ENCODE assay signal across 37 mouse cellular contexts in the genomic region with DNA sequence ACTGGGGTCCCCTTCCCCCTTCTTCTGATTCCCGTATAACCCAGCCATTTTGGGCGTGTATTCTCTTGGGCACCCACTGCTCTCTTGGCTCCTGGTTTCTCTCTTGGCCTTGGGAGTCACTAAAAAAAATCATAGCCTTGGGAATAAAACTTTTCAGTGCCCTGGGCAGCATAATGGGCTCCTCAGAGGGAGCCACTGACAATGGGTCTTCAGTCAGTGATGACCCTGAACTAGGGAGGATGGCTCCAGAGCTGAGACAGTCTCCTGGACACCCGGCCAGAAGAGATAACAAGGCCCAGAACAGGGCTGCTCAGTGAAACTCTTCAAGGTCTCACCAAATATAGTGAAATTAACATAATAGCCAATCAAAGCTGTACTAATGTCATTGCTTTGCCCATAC. TPM values are rescaled to one million over a fixed set of nuclear protein-coding genes. Genes with fewer than 3 reads are reported as not detected.
"Had no signal": no experiment of that assay in that cellular context is flagged by ENCODE, and none has a peak within 500 bp of the region (broad histone marks: within the 10 kb centered on the region; RNA-seq: fewer than 3 reads in every experiment).

No protein-coding gene starts in this region.

- H3K9ac ChIP-seq: heart, embryonic 13.5 days; heart, embryonic 15.5 days; hindbrain, embryonic 12.5 days; hindbrain, embryonic 14.5 days; intestine, embryonic 15.5 days; kidney, embryonic 15.5 days; limb, embryonic 13.5 days; limb, embryonic 15.5 days had no signal

- DNase-seq: gastrocnemius, adult 2 months; gastrocnemius, postnatal 10 days; gastrocnemius, postnatal 25 days; heart, adult 2 months; heart, postnatal 14 days; heart, postnatal 36 days; kidney, adult 11 months; kidney, adult 2 months; kidney, postnatal 14 days; layer of hippocampus, adult 9-11 months; layer of hippocampus, postnatal 36 days; left cerebral cortex, postnatal 4 days had no signal

- H3K27ac ChIP-seq: gastrocnemius, adult 2 months; heart, adult 2 months; heart, embryonic 13.5 days; heart, embryonic 15.5 days; hindbrain, embryonic 10.5 days; hindbrain, embryonic 12.5 days; hindbrain, embryonic 14.5 days; intestine, embryonic 15.5 days; kidney, embryonic 15.5 days; kidney, postnatal 0 days; limb, embryonic 13.5 days; limb, embryonic 15.5 days had no signal

- H3K4me2 ChIP-seq: heart, embryonic 11.5 days; heart, embryonic 13.5 days; heart, embryonic 15.5 days; hindbrain, embryonic 12.5 days; hindbrain, embryonic 14.5 days; intestine, embryonic 15.5 days; kidney, embryonic 15.5 days; limb, embryonic 13.5 days; limb, embryonic 15.5 days had no signal

- H3K4me3 ChIP-seq: gastrocnemius, adult 2 months; heart, adult 2 months; heart, embryonic 13.5 days; heart, embryonic 15.5 days; hindbrain, embryonic 10.5 days; hindbrain, embryonic 12.5 days; intestine, embryonic 15.5 days; kidney, embryonic 15.5 days; limb, embryonic 13.5 days; limb, embryonic 15.5 days had no signal

- ATAC-seq: hindbrain, embryonic 16.5 days; inflammation-experienced regulatory T-cells, adult 6 months; intestine, embryonic 15.5 days had no signal

- H3K27me3 ChIP-seq: heart, embryonic 13.5 days; heart, embryonic 15.5 days; hindbrain, embryonic 12.5 days; intestine, embryonic 15.5 days; kidney, embryonic 15.5 days; limb, embryonic 13.5 days; limb, embryonic 15.5 days had no signal

- H3K4me1 ChIP-seq: heart, embryonic 13.5 days; heart, embryonic 15.5 days; hindbrain, embryonic 10.5 days; hindbrain, embryonic 12.5 days; intestine, embryonic 15.5 days; kidney, embryonic 15.5 days had no signal

- H3K9me3 ChIP-seq: heart, embryonic 15.5 days; hindbrain, embryonic 10.5 days; hindbrain, embryonic 12.5 days; intestine, embryonic 15.5 days; kidney, embryonic 15.5 days; limb, embryonic 15.5 days had no signal

- H3K36me3 ChIP-seq: heart, embryonic 13.5 days; heart, embryonic 15.5 days; hindbrain, embryonic 10.5 days; hindbrain, embryonic 12.5 days; intestine, embryonic 15.5 days; kidney, embryonic 15.5 days; limb, embryonic 13.5 days; limb, embryonic 15.5 days had no signal

RNA-seq across cellular contexts. Expression of a gene that starts 12.3 kb away (rescaled TPM):
- polyA plus RNA-seq: inflammation-experienced regulatory T-cells, adult 6 months had no signal

RNA-seq across cellular contexts. Expression of a gene that starts 29.5 kb away (rescaled TPM):
- total RNA-seq: gastrocnemius, adult 2 months; gastrocnemius, postnatal 10 days; gastrocnemius, postnatal 25 days; gastrocnemius, postnatal 4 days; granulocyte monocyte progenitor cell, adult 5-6 weeks; heart, adult 2 months; heart, postnatal 14 days; heart, postnatal 36 days; layer of hippocampus, adult 18-20 months; layer of hippocampus, adult 8-10 months; layer of hippocampus, postnatal 14 days; layer of hippocampus, postnatal 36 days; left cerebral cortex, adult 18-20 months; left cerebral cortex, adult 8-10 months; left cerebral cortex, postnatal 10 days; left cerebral cortex, postnatal 25 days; left cerebral cortex, postnatal 4 days had no signal
- polyA plus RNA-seq: frontal cortex, adult 2 months; heart, embryonic 13.5 days; heart, embryonic 15.5 days; heart, postnatal 0 days; hindbrain, embryonic 10.5 days; hindbrain, embryonic 12.5 days; hindbrain, embryonic 14.5 days; hindbrain, embryonic 16.5 days; inflammation-experienced regulatory T-cells, adult 6 months; limb, embryonic 11.5 days; limb, embryonic 13.5 days; limb, embryonic 15.5 days had no signal

RNA-seq across cellular contexts. Expression of a gene that starts 55.0 kb away (rescaled TPM):
- total RNA-seq: granulocyte monocyte progenitor cell, adult 5-6 weeks had no signal
- polyA plus RNA-seq: inflammation-experienced regulatory T-cells, adult 6 months had no signal
